Mouse (Mus musculus): Measurements from ENCODE around the gene Galntl6.

GRCm38 (mm10) chr8:57792246-57792645 lies 1120.2 kb downstream of the Galntl6 start:
- TF ChIP-seq POLR2A (IDR thresholded peaks at IDR 0.05; ENCODE audit: borderline replicate concordance, insufficient read depth, low read length): no peak
- TF ChIP-seq CTCF (IDR thresholded peaks at IDR 0.05; ENCODE audit: borderline replicate concordance, insufficient read depth, low read depth, low read length): no peak

Measured in cerebellum, adult 2 months (tissue).